Mouse (Mus musculus): Measurements from ENCODE around the gene Apol7b.
"Not testable (repeated sequence)": the region's sequence is repeated elsewhere in the genome, so short reads cannot be mapped to it uniquely, and the experiment has no call there.

Apol7b gene

GRCm38 (mm10) chr15:77447392-77447791 lies at the start of gene Apol7b:
TSS of gene Apol7b (minus strand) at chr15:77447492.
- not testable (repeated sequence) for DNase-seq

DNA sequence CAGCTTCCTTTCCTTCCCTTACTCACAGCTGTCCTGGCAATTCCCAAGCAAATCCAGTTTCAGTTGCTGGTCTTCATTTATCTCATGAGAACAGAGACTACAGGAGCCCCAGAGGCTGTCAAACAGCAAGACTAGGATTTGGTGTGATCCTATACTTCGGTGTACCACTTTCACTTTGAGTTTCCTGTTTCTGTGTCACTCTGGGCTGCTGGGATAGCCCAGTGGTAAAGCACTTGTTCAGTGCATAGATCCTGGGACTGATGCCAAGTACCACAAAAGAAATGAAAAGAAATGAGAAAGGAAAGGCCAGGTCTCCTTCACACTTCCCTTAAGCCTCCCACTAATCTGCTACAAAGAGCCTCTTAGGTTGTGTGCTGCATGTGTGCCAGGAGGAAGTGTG lies 47.4 kb upstream of the Apol7b start:
- DNase-seq: not testable (repeated sequence)

GRCm38 (mm10) chr15:77493181-77493580 lies 45.9 kb upstream of the Apol7b start:
- not testable (repeated sequence) for DNase-seq

DNA sequence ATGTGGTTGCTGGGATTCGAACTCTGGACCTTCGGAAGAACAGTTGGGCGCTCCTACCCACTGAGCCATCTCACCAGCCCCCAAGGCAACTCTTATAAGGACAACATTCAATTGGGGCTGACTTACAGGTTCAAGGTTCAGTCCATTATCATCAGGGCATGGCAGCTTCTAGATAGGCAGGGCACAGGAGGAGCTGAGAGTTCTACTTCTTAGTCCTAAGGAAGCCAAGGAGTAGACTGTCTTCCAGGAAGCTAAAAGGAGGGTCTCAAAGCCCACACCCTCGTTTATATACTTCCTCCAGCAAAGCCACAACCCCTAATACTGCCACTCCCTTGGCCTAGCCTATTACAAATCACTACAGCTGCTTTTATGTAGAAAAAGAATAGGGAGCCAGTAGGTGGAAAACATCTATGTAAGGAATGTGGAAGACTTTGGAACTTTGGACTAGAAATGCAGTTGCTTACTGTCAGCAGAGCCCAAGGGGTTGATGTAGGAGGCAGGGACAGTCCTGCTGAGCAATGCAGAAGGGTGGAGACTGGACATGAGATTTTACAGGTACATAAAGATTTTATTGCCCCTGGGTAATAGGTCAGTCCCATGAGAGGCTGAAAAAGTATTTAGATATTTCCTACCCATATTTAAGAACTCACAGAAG lies 35.0 kb upstream of the Apol7b start:
- DNase-seq: no peak

- DNase-seq: not testable (repeated sequence)
These were observed 29.4 kb upstream of the Apol7b start, which contains the start of gene Apol10a for GRCm38 (mm10) chr15:77476693-77477092. TSS of gene Apol10a (plus strand) at chr15:77477047.

DNA sequence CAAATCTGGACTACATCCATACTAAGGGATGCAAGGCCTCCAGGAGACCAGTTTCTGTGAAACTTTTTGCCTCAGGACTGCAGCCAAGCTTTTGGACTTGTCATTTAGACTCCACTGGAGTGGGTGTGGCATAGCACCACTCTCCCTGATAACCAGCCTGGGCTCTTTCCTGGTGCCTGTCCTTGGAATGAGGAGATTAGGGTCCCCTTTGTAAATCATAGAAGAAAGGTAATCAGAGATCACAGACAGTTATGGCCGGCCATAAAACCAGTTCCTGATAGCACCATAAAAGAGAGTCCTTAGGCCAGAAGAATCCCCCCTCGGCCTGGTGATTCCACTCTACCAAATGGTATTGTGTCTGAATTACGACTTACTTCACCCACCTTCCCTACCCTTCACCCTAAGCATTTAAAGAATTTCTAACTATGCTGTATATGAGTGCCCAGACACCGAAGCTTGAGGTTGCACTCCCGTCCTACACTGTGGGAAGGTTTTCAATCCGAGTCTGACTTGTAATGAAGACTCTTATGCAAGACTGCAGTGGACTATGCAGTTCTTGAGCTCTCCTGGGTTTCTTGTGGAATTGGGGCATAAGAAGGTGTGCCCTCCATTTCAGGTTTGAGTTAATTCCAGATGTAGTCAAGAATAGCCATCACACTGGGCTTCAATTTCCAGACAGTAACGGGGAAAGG lies 27.6 kb upstream of the Apol7b start:
- DNase-seq: not testable (repeated sequence)

GRCm38 (mm10) chr15:77449927-77450326 lies 2.6 kb upstream of the Apol7b start:
- DNase-seq: not testable (repeated sequence)

DNA sequence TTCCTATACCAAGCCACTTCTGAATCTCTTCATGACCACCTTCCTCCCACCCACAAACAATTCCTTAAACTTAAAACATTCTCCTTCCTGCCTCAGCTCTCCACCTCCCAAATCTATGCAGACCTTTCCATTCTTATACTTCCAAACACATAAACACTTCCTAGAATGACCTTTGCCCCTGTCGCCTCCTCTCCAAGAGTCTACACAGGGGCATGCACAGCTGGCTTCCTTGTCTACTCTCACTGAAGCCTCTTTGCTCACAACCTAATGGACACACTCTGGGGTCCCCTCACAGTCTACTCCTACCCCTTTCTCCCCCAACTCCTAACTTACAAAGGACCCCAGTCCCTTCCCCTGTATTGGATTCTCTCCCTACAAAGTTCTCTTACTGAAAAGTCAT lies 1.6 kb downstream of the Apol7b start:
- DNase-seq: not testable (repeated sequence)

GRCm38 (mm10) chr15:77444746-77445145 lies 2.5 kb downstream of the Apol7b start:
- DNase-seq: peak; percentile 37

GRCm38 (mm10) chr15:77428690-77429448 lies 18.4 kb downstream of the Apol7b start:
- not testable (repeated sequence) for DNase-seq

- not testable (repeated sequence) for DNase-seq
These were observed 24.4 kb downstream of the Apol7b start for GRCm38 (mm10) chr15:77422925-77423324.

DNA sequence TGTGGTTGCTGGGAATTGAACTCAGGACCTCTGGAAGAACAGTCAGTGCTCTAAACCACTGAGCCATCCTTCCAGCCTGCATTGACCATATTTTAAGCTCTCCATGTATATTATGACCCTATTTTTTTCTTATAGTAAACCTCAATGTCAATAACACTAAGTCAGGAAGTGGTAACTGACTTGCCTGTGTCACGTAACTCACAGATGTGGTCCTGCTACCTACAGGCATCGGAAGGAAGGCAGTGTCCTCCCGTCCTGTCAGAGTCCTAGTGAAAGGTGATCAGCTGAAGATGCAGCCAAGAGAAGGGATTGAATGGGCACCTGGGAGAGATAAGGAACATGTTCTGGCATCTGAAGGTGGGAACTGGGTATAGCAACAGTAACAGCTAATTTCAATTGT lies 27.6 kb downstream of the Apol7b start:
- DNase-seq: not testable (repeated sequence)

DNA sequence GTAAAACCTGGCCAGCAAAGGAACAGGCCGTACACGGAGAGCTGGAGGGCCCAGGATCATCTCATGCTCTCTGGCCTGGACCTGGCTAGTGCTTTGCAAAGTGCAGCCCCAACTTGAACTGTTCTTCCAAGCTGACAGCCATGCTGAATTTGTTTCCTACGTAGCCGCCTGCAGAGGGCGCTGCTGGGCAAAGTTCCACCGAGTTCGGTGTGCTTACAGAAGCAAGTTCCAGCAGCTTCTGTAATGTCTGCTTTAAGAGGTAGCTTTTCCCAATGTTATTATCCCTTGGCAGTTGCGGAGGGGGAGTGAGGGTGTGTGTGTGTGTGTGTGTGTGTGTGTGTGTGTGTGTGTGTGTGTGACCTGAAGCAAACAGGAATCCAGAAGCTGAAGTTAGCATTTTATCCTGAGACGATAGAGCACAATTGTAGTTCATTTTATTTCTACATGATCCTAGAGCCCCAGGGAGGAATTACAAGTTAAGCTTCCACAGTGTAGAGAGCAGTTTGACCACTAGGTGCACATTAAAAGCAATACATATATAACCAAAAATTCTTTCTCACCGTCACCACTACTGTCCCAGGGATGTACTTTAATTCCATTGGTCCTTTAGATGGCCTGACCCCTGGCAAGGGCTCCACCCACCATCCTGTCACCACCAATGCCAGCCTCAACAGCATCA lies 30.5 kb downstream of the Apol7b start:
- DNase-seq: not testable (repeated sequence)

DNA sequence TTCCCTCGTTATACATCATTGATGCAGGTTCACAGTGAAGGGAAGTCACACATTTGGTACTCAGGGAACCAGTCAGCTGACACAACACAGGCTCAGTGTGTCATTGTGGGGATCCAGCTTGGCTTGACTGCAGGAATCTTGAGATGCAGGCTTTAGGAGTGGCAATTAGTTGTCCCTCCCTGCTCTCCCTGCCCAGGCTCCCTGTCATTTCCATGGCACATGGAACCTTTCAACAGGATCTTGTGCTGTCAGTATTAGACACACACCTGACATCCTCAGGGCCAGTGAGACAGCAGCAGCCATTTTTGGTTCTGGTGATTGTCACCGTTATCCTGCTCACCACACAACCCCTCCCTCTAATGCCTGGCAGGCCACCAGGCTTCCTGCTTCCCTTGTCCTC lies 31.6 kb downstream of the Apol7b start:
- not testable (repeated sequence) for DNase-seq

- not testable (repeated sequence) for DNase-seq
These were observed 34.6 kb downstream of the Apol7b start for GRCm38 (mm10) chr15:77412695-77413094.

DNA sequence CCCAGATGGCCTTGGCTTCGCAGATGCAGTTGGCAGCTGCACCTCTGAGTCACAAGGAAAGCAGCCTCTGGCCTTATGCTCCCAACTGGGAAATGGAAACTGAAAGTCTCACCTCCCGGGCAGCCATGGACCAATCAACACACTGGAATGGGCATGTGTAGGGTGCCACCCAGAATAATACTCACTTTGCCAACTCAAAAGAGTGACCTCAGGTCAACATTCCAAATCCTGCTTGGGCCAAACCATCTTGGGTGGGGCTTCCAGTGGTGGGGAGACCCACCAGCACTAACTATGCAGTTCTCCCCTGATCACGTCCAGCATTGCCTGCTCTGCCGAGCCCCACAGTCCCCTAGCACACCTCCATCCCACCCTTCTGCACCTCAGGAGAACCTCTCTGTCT lies 36.3 kb downstream of the Apol7b start, which contains the start of gene Apol9a:
Apol9a (minus strand) TSS at position 101 of the 400 bp plus-strand sequence.
- DNase-seq: not testable (repeated sequence)

DNA sequence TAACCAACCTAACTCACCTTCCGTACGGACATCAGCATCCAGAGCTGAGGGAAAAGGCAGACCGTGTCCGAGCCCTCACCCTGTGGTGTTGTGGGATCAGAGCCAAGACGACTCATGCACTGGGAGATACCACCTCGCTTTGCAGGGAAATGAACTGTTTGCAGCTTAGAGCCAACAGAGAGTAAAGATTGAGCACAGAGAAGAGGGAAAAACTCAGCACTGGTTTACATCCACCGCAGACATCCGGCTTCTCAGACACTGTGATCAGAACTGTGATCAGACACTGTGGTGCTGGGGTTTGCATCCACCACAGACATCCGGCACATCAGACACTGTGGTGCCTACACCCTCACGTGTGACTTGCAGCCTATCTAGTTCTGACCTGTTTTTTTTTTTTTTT lies 40.9 kb downstream of the Apol7b start:
- not testable (repeated sequence) for DNase-seq

DNA sequence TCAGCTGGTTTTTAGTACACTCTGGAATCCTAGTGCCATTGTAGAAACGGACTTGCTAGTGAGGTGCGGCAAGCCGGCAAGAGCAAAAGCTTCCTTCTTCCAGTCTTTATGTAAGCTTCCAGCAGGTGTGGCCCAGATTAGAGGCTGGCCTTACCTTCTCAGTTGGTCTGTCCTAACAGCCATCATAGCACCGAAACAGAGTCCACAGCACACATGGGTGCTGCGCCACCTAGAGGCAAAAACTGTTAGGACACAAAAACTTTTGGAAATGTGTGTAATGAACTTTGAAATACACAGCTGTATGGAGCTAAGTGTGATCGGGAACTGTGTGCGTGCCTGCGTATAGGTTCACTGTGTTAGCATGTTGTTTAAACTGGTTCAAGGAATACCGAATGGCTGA lies 48.3 kb downstream of the Apol7b start, which contains the start of gene Apol7a:
Apol7a (minus strand) TSS at position 84 of the 400 bp plus-strand sequence.
- DNase-seq: not testable (repeated sequence)

DNA sequence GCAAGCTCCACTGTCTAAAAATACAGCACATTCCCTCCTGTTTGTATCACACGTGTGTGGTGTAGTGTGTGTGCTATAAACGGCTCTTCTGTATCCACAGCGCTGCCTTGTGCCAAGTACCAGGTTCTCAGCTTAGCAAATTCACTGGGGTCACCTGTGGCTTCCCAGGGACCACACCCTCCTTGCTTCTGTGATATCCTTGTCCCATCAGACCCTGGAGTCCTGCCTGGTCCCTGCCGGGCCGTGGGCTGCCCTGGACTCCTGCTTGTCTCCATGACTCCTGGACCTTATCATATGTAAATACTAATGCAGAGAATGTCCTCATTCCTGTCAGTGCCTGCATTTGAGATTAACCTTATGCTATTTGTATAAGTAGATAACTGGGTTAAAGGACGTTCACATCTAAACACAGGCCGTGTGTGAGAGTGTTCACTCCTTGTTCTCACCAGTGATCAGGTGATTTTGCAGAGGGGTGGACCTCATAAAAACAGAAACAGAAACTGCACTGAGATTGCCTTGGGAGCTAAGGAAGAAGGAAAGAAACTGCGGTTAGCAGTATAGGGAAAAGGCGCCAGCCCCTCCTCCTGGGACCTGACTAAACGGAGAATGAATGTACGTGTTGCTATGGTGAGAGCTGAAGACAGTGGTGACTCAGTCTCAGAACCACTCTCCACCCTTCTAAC lies 49.7 kb downstream of the Apol7b start:
- DNase-seq: peak; percentile 25

GRCm38 (mm10) chr15:77393832-77394231 lies 53.5 kb downstream of the Apol7b start:
- not testable (repeated sequence) for DNase-seq

- no peak for DNase-seq
These were observed 59.8 kb downstream of the Apol7b start for GRCm38 (mm10) chr15:77387462-77387861.
